Mouse (Mus musculus) gonadal fat pad, adult 2 months (tissue): ENCODE data around the gene Yipf3. TPM values are rescaled to one million over a fixed set of nuclear protein-coding genes. Genes with fewer than 3 reads are reported as not detected.

Experiments
- DNase-seq: peaks from one replicate; pipeline ENCODE4 v3.0.0-alpha.2; 2012; ENCODE audit warnings: low read depth
- polyA plus RNA-seq: library from polyadenylated mRNA; depleted of rRNA; stranded (reverse); fragments of >200 nt; gene quantifications from 2 replicates; pipeline ENCODE4 v1.2.3, GENCODE M21; 2012; rRNA removed

The Yipf3 gene
- polyA plus RNA-seq, result 146 and 181 TPM in 2 replicates

GRCm38 (mm10) chr17:46247512-46248188 lies at the start of gene Yipf3, which contains the start of gene Polr1c:
Gene Yipf3 (plus strand): TSS chr17:46248080.
Gene Polr1c (minus strand): TSS chr17:46248054.
- DNase-seq, result no peak

- no peak for DNase-seq
These were observed 46.7 kb upstream of the Yipf3 start for GRCm38 (mm10) chr17:46201151-46201550.

GRCm38 (mm10) chr17:46202421-46203071 lies 45.3 kb upstream of the Yipf3 start, which contains the start of the genes Polh and Xpo5:
Gene Polh (minus strand): TSS chr17:46202645.
Gene Xpo5 (plus strand): TSS chr17:46202782.
- DNase-seq, result peak; percentile 31

GRCm38 (mm10) chr17:46203078-46203477 lies 44.8 kb upstream of the Yipf3 start:
- no peak for DNase-seq

- DNase-seq, result peak; percentile 31
These were observed 41.2 kb upstream of the Yipf3 start for GRCm38 (mm10) chr17:46206676-46207075.

- no peak for DNase-seq
These were observed 37.3 kb upstream of the Yipf3 start for GRCm38 (mm10) chr17:46210550-46210949.

GRCm38 (mm10) chr17:46221601-46222000 lies 26.3 kb upstream of the Yipf3 start:
- DNase-seq, result no peak

GRCm38 (mm10) chr17:46227576-46227975 lies 20.3 kb upstream of the Yipf3 start:
- no peak for DNase-seq

GRCm38 (mm10) chr17:46236067-46236466 lies 11.8 kb upstream of the Yipf3 start:
- no peak for DNase-seq

- DNase-seq, result no peak
These were observed 10.8 kb upstream of the Yipf3 start for GRCm38 (mm10) chr17:46237079-46237478.

GRCm38 (mm10) chr17:46237480-46237879 lies 10.4 kb upstream of the Yipf3 start:
- DNase-seq, result no peak

- DNase-seq, result no peak
These were observed 8.3 kb upstream of the Yipf3 start for GRCm38 (mm10) chr17:46239516-46240114.

GRCm38 (mm10) chr17:46241471-46241870 lies 6.4 kb upstream of the Yipf3 start:
- no peak for DNase-seq

GRCm38 (mm10) chr17:46242274-46242673 lies 5.6 kb upstream of the Yipf3 start:
- no peak for DNase-seq

- DNase-seq, result no peak
These were observed 4.9 kb upstream of the Yipf3 start for GRCm38 (mm10) chr17:46242993-46243392.

- no peak for DNase-seq
These were observed 4.3 kb upstream of the Yipf3 start for GRCm38 (mm10) chr17:46243624-46244023.

GRCm38 (mm10) chr17:46244579-46244978 lies 3.3 kb upstream of the Yipf3 start:
- DNase-seq, result no peak

- no peak for DNase-seq
These were observed 276 bp downstream of the Yipf3 start for GRCm38 (mm10) chr17:46248189-46248522.

GRCm38 (mm10) chr17:46251174-46251573 lies 3.3 kb downstream of the Yipf3 start:
- DNase-seq, result no peak

- DNase-seq, result no peak
These were observed 4.9 kb downstream of the Yipf3 start for GRCm38 (mm10) chr17:46252571-46253451.

- no peak for DNase-seq
These were observed 5.7 kb downstream of the Yipf3 start, which contains the start of gene Lrrc73 for GRCm38 (mm10) chr17:46253452-46254084. Gene Lrrc73 (plus strand): TSS chr17:46253531.
